Mouse (Mus musculus) lung, postnatal 10 days (tissue): ENCODE measurements around the gene Dpep2nb.
"Not testable (repeated sequence)": the region's sequence is repeated elsewhere in the genome, so short reads cannot be mapped to it uniquely, and the experiment has no call there.

Experiments
- DNase-seq: peaks from one replicate; pipeline ENCODE4 v3.0.0; 2021

Gene Dpep2nb

DNA sequence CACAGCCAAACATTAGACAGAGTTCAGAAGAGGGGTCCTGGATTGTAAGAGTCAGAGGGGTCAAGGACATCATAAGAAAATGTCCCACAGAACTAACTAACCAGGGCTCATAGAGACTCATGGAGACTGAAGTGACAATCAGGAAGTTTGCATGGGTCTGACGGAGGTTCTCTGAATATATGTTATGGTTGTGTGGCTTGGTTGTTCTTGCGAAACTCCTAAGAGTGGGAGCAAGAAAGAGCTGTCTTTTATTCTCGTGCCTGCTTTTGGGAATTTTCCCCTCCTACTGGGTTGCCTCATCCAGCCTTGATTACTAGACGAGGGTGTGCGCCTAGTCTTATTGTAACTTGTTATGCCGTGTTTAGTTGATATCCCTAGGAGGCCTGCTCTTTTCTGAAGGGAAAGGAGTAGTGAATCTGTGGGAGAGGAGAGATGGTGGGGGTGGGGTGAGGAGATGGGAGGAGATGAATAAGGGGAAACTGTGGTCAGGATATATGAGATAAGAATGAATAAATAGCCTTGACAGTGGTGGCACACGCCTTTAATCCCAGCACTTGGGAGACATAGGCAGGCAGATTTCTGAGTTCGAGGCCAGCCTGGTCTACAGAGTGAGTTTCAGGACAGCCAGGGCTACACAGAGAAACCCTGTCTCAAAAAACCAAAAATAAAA, 1.1 kb downstream of the Dpep2nb start:
- no peak for DNase-seq

DNA sequence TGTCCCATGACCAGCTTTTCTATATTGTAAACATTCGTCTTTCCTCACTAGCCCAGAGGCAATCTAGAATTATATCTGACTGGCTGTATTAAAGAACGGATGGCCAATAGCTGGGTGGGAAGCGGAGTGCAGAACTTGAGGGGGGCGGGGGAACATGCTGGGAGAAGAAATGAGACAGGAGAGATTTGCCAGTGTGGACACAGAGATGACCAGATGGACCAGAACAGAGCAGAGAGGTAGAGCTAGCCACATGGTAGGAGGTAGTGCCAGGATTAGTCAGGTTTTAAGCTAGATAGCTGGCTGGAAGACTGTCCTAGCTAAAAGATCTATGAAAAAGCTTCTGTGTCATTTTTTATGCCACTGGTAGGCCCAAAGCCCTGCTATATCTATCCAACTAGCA, 3.9 kb downstream of the Dpep2nb start:
- DNase-seq: no peak

DNA sequence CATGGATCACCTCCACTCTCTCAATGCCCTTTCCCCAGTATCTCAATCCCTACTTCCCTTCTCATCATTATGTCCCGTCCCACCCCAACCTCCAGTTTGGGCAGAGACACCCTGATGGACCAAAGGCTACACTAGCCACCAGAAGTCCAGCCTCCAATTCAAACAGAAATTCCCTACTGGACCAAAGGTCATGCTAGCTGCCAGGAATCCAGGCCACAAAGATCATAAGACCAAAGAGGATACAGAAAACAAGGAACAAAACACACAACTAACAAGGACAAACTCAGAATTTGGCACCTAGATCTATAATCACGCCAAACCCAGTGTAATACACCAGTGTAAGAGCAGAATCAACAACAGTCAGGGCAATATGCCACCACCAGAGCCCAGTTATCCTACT, 6.8 kb downstream of the Dpep2nb start:
- no peak for DNase-seq

DNA sequence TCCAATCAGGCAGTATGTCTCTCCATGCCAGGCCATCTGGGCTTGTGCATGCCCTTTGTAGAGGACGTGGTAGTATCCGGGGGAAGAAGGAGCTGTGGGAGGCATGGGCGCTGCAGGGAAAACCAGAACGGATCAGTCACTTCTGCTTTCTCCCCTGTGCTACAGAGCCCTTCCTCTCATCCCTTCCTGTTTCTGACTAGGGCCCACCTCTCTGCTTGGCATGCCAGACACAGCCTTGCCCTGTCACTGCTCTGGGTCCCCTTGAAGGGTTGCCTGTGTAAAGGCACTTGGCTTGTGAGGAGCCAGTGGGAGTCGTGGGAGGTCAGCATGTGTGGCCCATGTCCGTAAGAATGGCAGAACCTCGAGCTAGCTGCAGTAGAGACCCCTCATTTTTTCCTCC, 9.4 kb downstream of the Dpep2nb start:
- DNase-seq: no peak

DNA sequence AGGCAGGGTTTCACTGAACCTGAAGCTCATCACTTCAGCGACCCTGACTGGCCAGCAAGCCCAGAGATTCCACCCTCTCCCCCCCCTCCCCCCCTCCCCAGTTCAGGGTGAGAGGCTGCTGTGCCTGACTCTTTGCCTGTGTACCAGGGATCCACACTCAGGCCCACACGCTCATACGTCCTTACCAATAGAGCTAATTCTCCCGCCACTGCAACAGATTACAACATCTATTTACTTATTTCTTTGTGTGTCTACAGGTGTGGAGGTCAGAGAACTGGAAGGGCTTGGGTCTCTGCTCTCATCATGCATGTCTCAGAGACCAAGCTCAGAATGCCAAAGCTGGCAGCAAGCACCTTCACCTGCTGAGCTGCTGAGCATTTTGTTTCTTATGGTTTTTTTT, 12.5 kb downstream of the Dpep2nb start:
- no peak for DNase-seq

DNA sequence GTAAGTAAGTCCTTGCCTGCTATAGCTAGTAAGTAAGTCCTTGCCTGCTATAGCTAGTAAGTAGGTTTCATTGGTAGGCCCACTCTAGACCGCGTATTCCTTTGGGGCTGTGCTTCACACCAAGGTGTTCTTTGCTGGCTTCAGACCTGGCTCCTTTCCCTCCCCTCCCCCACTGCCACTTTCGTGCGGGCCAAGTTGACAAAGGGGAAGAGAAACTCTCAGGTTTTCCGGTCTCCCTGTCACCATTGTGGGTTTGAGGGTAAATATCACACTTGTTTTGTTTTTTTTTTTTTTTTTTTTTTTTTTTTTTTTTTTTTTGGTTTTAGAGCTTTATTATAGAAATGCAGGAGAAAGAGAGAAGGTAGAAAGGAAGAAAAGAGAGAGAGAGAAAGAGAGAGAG, 13.3 kb downstream of the Dpep2nb start:
- peak; percentile 47 for DNase-seq

DNA sequence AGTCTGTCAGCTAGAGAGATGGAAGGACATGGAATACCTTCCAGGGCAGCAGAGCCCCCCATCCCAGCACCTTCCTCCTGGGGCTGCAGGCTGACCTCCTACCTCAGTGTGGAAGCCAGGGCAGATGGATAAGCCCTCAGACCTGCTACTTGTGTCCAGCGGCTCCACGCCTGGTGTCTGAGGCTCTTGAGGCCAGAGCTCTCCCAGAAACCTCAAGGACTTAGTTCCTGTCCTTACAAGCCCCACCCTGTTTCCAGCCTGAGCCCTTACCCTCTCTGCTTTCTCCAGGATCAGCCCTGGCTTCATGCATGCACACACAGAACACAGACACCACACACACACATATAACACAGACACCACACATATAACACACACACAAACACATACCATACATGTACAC, 14.2 kb downstream of the Dpep2nb start:
- peak; percentile 36 for DNase-seq

DNA sequence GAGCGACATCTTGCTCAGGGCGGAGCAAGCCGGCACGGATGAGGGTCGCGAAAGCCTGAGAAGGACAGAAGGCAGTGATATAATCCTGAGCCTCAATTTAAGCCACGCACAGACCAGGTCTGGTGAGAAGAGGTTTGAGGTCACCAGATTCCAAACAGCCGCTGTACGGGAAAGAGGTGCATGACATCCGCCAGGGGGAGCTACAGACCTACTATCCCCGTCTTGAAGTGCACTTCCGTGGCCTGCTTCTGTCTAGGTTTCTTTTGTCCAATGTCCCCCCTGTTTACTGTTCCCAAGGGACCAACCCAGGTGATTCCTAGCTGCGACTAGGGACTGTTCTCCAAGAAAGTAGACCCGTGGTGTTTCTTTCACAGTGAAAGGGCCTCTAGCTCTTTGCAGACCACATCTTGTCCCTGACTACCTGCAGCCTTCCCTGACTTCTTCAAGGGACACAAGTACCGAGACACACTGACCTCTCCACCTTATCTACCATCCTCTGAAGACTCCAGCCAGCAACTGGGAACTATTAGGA, 14.9 kb downstream of the Dpep2nb start, which contains the start of gene Dus2:
TSS of gene Dus2 (plus strand) at position 482 of the 532 bp plus-strand sequence.
- peak; percentile 93 for DNase-seq

DNA sequence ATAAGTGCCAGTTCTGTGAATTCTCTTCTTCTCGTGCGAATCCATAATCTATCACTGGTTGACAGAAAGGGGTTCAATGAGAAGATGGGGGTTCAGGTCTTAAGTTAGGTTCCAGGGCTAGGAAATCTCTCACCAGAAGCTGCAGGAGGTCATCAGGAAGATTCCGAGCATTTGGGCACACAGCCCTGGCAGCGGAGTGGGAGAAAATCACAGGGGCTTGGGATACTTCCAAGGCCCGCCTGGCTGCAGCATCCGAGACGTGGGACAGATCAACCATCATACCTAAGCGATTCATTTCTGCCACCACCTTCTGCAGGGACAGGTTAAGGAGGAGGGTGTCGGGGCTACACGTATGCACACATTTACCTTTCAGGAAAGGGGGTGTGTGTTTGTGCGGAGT, 17.2 kb downstream of the Dpep2nb start:
- no peak for DNase-seq

DNA sequence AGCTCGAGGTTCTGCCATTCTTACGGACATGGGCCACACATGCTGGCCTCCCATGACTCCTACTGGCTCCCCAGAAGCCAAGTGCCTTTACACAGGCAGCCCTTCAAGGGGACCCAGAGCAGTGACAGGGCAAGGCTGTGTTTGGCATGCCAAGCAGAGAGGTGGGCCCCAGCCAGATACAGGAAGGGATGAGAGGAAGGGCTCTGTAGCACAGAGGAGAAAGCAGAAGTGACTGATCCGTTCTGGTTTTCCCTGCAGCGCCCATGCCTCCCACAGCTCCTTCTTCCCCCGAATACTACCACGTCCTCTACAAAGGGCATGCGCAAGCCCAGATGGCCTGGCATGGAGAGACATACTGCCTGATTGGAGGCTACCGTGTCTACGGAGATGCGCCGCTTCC, 22.4 kb downstream of the Dpep2nb start:
- not testable (repeated sequence) for DNase-seq

DNA sequence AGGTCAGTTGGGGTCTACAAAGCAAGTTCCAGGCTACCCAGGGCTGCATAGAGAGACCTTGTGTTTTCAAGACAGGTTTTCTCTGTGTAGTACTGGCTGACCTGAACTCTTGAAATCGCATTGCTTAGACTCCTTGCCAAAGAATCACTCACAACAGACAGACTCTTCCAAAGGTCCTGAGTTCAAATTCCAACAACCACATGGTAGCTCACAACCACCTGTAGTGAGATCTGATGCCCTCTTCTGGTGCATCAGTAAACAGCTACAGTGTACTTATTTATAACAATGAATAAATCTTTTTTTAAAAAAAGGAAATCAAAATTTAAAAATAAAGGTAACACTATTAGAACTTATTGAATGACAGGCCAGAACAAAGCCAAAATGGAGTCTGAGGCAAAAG, 24.6 kb downstream of the Dpep2nb start:
- no peak for DNase-seq

DNA sequence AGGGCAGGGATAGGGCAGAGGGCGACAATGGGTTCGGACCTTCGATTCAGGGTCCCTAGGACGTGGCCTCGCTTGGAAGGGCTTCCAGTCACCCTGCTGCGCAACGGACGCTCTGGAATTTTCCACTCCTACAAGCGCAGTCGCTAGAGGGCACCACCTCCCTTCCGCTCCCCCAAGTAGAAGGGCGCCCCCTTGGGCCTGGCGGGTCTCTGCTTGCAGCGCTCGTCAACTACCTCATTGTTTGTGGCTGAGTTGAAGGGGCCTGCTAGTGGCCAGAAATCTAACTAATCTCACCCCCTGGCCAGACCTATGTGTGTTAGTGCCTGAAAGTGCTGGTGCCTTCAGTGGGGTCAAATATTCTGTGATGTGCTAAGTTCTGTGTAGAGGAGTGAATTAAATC, 26.4 kb downstream of the Dpep2nb start, which contains the start of gene Dpep3:
TSS of gene Dpep3 (minus strand) at position 105 of the 400 bp plus-strand sequence.
- DNase-seq: no peak

DNA sequence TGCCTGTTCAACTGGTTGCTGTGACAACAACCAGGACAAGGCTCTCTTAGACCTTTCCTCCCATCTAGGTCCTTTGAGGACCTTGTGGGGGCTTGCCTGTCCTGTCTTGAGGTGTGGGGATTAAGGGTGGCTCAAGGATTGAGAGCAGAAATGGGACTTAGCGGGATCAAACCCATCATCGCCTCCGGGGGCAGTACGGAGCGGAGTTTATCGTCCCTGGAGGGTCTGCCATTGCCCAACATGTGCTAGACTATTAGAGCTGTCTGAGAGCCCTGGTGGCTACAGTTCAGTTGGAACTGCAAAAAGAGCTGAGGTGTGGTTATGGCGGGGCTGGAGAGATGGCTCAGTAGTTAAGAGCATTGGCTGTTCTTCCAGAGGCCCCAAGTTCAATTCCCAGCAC, 30.4 kb downstream of the Dpep2nb start:
- no peak for DNase-seq

DNA sequence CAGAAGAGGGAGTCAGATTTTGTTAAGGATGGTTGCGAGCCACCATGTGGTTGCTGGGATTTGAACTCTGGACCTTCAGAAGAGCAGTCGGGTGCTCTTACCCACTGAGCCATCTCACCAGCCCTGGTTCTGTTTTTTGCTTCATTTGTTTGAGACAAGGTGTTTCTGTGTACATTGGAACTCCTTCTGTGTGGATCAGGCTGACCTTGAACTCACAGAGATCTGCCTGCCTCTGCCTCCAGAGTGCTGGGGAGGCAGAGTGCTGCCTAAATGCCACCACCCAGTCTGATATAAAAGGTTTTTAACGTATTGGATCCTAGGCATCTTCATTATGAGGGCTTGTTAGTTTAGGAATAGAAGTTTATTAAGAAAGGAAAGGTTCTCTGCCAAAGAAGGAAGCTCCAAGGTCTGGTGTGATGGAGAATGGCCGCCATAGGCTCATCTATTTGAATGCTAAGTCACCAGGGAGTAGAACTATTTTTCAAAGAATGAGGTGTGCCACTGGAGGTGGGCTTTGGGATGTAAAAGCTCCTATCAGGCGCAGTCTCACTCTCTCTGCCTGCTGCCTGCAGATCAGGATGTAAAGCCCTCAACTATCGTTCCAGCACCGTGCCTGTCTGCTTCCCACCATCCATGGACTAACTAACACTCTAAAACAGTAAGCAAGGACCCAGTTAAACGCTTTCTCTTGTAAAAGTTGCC, 34.6 kb downstream of the Dpep2nb start:
- DNase-seq: no peak

DNA sequence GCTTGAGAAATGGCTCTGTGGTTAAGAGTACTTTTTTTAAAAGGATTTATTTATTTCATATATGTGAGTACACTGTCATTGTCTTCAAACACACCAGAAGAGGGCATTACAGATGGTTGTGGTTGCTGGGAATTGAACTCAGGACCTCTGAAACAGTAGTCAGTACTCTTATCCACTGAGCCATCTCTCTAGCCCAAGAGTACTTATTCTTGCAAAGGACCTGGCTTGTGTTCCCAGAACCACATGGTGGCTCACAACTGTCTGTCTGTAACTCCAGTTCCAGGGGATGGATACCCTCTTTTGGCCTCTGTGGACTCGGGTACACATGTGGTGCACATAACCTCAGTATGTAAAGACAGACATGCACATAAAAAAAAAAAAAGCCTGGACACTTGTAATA, 36.4 kb downstream of the Dpep2nb start:
- DNase-seq: no peak

DNA sequence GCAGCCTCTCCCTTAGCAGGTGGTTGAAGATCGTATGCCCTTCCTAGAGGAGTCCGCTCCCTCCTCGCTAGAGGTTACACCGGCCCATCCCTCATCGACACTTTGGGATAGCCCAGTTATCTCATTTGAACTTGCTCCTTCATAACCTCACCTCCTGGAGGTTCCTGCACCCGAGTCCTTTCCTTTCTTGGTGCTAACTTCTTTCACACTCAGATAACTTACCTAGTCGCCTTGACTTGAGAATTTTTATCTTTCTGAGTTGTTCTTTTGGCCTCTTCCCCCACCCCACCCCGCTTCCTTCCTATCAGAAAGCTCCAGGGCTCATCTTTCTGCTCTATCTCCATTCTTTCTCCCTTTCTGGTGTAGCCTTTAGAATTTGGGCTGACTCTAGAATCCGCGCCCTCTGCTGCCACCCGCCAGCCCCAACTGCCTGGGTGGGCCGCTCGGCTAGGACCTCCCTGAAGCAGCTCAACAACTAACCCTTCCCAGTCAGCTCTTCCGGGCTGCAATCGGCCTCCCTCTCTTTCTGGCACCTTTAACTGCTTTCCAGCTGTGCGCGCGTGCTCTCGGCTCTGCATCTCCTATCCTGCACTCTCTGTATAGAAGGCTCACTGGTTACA, 39.0 kb downstream of the Dpep2nb start:
- DNase-seq: peak; percentile 82

DNA sequence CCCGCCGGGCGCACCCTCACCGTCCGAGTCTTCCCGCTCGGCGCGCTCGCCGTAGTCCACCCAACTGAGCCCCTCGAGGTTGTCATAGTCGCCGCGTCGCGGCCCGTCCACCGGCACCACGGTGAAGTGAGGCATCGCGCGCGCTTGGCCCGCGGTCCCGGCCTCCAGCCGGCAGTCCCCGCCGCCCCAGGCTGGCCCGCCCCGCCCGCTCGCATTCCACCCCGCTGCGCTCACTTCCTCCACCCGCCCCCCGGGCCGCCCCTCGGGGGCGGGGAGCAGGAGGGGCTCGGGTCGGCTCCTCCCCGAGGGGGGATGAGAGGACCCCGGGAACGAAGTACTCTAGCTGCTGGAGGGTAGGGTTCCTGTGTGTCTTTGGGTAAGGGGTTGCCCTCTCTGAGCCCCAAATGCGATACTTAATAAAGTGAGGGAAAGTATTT, 39.9 kb downstream of the Dpep2nb start, which contains the start of gene Slc12a4:
TSS of gene Slc12a4 (minus strand) at position 193 of the 437 bp plus-strand sequence.
- peak; percentile 93 for DNase-seq

DNA sequence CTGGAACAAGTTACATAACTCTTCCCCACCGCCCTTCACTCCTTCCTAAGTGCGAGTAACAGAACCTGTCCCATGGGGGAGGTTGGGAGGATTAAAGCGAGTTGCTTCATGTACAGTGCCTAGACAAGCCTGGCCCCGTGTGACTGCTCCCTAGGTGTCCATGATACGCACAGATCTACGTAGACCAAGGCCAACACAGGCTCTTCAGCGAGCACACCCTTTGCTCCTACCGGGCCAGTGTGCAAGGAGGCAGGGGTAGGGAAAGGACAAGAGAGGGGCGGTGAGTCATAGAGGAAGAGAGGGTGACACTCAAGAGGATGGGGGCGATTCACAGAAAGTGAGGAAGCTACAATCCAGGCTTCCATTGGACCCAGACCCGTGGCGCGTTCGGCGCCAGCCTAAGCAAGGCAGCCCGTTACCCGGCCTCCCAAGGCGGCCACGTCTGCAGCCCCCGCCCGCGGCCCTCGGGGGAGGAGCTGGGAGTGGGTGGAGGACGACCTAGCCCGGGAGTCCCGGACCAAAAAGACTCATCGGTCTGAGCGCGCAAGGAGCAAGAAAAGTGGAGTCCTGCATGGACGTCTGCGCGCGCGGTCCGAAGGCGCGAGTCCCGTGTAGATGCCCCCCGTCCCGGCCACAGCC, 40.4 kb downstream of the Dpep2nb start:
- peak; percentile 78 for DNase-seq

DNA sequence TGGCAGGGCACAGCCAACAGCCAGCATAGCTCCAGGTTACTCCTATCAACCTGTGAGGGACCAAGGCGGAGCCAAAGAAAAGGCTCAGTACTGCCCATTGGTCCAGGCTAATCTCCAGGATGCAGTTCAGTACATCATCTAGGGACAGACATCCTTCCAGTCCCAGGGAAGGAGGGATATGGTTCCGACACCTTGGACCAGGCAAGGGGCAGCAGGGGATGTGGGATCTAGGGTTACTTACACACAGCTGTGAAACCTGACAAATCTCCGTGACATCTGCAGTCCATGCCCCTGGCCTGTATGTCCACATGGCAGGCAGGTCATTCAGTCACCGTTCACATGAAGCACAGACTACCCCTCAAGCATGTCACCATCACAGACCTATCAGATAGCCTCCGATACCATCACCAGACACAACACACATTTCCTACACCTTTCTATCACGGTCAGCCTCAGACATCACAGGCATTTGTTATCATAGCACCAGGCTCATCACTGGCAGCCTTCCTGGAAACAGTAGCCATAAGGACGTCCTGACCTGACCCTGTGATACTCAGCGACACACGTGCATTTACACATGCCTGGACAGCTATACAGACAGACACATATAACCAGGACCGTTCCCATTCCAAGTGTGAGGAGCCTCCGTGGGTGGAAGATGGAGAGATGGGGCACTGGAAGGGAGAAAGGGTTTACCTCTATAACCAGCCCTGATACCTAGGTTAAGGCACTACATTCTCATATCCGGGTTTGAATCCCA, 41.1 kb downstream of the Dpep2nb start:
- DNase-seq: no peak

DNA sequence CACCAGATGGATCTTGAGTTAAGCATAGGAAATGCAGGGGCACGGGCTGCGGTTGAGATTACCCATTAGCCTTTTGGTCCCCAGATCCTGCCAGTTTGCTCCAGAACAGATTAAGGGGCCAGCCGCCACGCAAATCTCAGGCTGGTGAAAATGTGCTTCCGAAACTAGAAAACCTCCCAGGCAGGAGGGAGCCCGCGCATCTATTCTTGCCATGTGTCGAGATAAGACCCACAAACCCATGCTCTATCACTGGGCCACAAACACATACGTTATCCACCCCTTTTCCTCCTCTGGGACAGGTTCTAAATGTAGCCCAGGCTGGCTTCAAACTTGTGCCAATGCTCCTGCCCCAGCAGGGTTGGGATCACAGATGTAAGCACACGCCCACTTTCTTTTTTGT, 44.2 kb downstream of the Dpep2nb start:
- no peak for DNase-seq

DNA sequence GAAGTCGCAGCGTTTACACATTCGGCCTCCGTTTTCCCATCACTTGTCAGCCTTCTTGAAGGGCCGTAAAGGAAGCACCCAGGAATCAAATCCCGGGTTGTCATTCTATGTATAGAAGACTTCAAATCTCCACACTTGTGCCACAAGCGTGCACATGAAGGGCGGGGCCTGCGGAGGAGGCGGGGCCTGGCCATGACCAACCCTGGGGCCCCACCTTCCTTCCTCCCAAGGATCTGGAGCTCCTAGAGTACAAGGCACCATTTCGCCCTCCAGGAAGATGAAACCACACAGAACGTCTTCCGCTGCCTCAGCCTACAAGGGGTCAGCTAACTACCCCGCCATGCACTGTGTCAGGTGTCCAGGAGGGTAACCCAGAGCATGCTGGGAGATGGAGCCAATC, 44.7 kb downstream of the Dpep2nb start:
- no peak for DNase-seq

DNA sequence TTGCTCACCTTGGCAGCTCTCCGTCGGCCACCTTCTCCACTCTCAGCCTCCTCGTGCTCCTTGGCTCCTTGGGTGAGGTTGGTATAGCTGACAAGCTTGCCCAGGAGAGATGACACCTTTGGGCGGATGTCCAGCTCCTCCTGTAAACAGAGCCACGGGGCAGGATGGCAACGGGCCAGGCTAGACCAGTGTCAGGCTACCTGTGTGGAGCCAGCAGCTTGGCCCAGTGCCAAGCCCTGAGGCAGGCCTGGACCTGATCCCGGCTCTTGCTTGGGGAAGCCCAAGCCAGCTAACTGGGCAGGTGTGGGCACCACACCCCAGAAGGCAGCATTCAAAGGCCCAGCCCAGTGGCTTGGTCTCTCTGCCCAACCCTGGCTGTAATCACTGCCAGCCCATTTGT, 46.4 kb downstream of the Dpep2nb start:
- peak; percentile 56 for DNase-seq
